Mouse (Mus musculus): ENCODE measurements around the gene Icam5.

GRCm38 (mm10) chr9:21002270-21002626 lies 29.6 kb upstream of the Icam5 start:
- TF ChIP-seq CTCF (IDR thresholded peaks at IDR 0.05; ENCODE audit: insufficient read depth, low read depth, low read length) (no peak), POLR2A (IDR thresholded peaks at IDR 0.05; ENCODE audit: insufficient read depth, low read depth, low read length) (no peak)

All from olfactory bulb, adult 2 months (tissue).